In genomic region chr5:67024459-67025050, GRCm38 (mm10) we compare ENCODE assay signal across 12 mouse cellular contexts.
DNase-seq lines count a peak whose midpoint lies in the region; ATAC-seq and TF ChIP-seq lines count a peak whose summit lies in the region.
"Had no signal": no experiment of that assay in that cellular context is flagged by ENCODE, and none has a peak within 500 bp of the region (broad histone marks: within the 10 kb centered on the region; RNA-seq: fewer than 3 reads in every experiment).

No protein-coding gene starts in this region.

- ATAC-seq in heart, embryonic 11.5 days (replicated peaks; ENCODE audit: insufficient number of reproducible peaks, low FRiP score, low TSS enrichment): 0 out of 2 replicates have a peak, but pooled peaks have one; percentile 22
- no peak for ATAC-seq in midbrain, embryonic 11.5 days (ENCODE audit: low FRiP score)
- no peak for ATAC-seq in midbrain, embryonic 16.5 days
- no peak for ATAC-seq in stomach, postnatal 0 days (ENCODE audit: low FRiP score, low TSS enrichment)
- ATAC-seq: intestine, embryonic 16.5 days had no signal

- no peaks in the 10 kb centered on the region for H3K36me3 ChIP-seq in heart, embryonic 11.5 days (ENCODE audit: control insufficient read depth, insufficient read depth, low read length)
- H3K36me3 ChIP-seq in midbrain, embryonic 11.5 days (ENCODE audit: control insufficient read depth, insufficient read depth, low read length): no peaks in the 10 kb centered on the region
- peaks cover 11% of the 10 kb centered on the region; the same call in 1 of the 2 replicates for H3K36me3 ChIP-seq in midbrain, embryonic 16.5 days (ENCODE audit: control insufficient read depth, insufficient read depth, low read length)
- no peaks in the 10 kb centered on the region for H3K36me3 ChIP-seq in stomach, postnatal 0 days (ENCODE audit: control insufficient read depth, insufficient read depth, low read length)

- no peaks in the 10 kb centered on the region for H3K9me3 ChIP-seq in heart, embryonic 11.5 days (replicated peaks; ENCODE audit: control insufficient read depth, low read length)
- H3K9me3 ChIP-seq in midbrain, embryonic 11.5 days (ENCODE audit: control insufficient read depth, low read length): no peaks in the 10 kb centered on the region
- H3K9me3 ChIP-seq in midbrain, embryonic 16.5 days (replicated peaks; ENCODE audit: control insufficient read depth, low read length, poor library complexity, severe bottlenecking): no peaks in the 10 kb centered on the region
- H3K9me3 ChIP-seq in stomach, postnatal 0 days (ENCODE audit: control insufficient read depth, low read length): no peaks in the 10 kb centered on the region
- H3K9me3 ChIP-seq: embryonic facial prominence, embryonic 15.5 days had no signal

- TF ChIP-seq CTCF in stomach, postnatal 0 days (IDR thresholded peaks at IDR 0.05; ENCODE audit: low read depth): no peak

- no peaks in the 10 kb centered on the region for H3K27me3 ChIP-seq in heart, embryonic 11.5 days (ENCODE audit: control insufficient read depth, insufficient read depth, low read length)
- H3K27me3 ChIP-seq in midbrain, embryonic 11.5 days (ENCODE audit: control insufficient read depth, insufficient read depth, low read length): no peaks in the 10 kb centered on the region
- H3K27me3 ChIP-seq in midbrain, embryonic 16.5 days (ENCODE audit: control insufficient read depth, insufficient read depth, low read depth, low read length): no peaks in the 10 kb centered on the region
- H3K27me3 ChIP-seq in stomach, postnatal 0 days (ENCODE audit: control insufficient read depth, insufficient read depth, low read length): no peaks in the 10 kb centered on the region
- H3K27me3 ChIP-seq: CH12.LX; embryonic facial prominence, embryonic 15.5 days had no signal

- no peak for DNase-seq in heart, adult 8-10 months (ENCODE audit: low spot score)
- DNase-seq in midbrain, embryonic 11.5 days (ENCODE audit: low spot score, missing footprints): peak; percentile 65
- peak; percentile 54 to 60 for DNase-seq in cerebellum, postnatal 25 days
- peak; percentile 12 for DNase-seq in stomach, postnatal 0 days (ENCODE audit: low spot score)
- no peak for DNase-seq in ovary, postnatal 36 days (ENCODE audit: low spot score)
- DNase-seq in layer of hippocampus, postnatal 14 days (ENCODE audit: low spot score in 2 of 2): no peak
- DNase-seq: right cerebral cortex, postnatal 25 days had no signal

- no peak overlapping the region for H3K27ac ChIP-seq in heart, embryonic 11.5 days (ENCODE audit: low read depth, low read length)
- H3K27ac ChIP-seq in midbrain, embryonic 11.5 days (ENCODE audit: low read depth, low read length): no peak overlapping the region
- no peak overlapping the region for H3K27ac ChIP-seq in midbrain, embryonic 16.5 days (ENCODE audit: low read length)
- H3K27ac ChIP-seq in stomach, postnatal 0 days (replicated peaks): 0 out of 2 replicates have a peak overlapping the region, but pooled peaks have one; percentile 8
- H3K27ac ChIP-seq: embryonic facial prominence, embryonic 15.5 days had no signal

- no peaks in the 10 kb centered on the region; the same call in 1 of the 2 replicates for H3K4me1 ChIP-seq in heart, embryonic 11.5 days (ENCODE audit: control insufficient read depth, insufficient read depth, low read length)
- no peaks in the 10 kb centered on the region; the same call in 1 of the 2 replicates for H3K4me1 ChIP-seq in midbrain, embryonic 11.5 days (ENCODE audit: control insufficient read depth, insufficient read depth, low read length)
- peaks cover 5% of the 10 kb centered on the region; the same call in 1 of the 2 replicates for H3K4me1 ChIP-seq in midbrain, embryonic 16.5 days (ENCODE audit: control insufficient read depth, insufficient read depth, low read length)
- no peaks in the 10 kb centered on the region for H3K4me1 ChIP-seq in stomach, postnatal 0 days (replicated peaks; ENCODE audit: control insufficient read depth, insufficient read depth)
- H3K4me1 ChIP-seq: embryonic facial prominence, embryonic 15.5 days had no signal

- H3K4me3 ChIP-seq in heart, embryonic 11.5 days (ENCODE audit: low read depth, low read length): no peak overlapping the region
- H3K4me3 ChIP-seq in midbrain, embryonic 11.5 days (ENCODE audit: low read depth, low read length): no peak overlapping the region
- no peak overlapping the region for H3K4me3 ChIP-seq in midbrain, embryonic 16.5 days (ENCODE audit: low read depth, low read length)
- no peak overlapping the region for H3K4me3 ChIP-seq in stomach, postnatal 0 days (ENCODE audit: low read depth, low read length)
- H3K4me3 ChIP-seq: embryonic facial prominence, embryonic 15.5 days had no signal

- H3K9ac ChIP-seq in heart, embryonic 11.5 days (ENCODE audit: low read depth, low read length): no peak overlapping the region
- H3K9ac ChIP-seq in midbrain, embryonic 11.5 days (ENCODE audit: low read length): no peak overlapping the region
- H3K9ac ChIP-seq in midbrain, embryonic 16.5 days (ENCODE audit: low read depth, low read length): no peak overlapping the region
- no peak overlapping the region for H3K9ac ChIP-seq in stomach, postnatal 0 days (ENCODE audit: low read length)
- H3K9ac ChIP-seq: embryonic facial prominence, embryonic 15.5 days had no signal

- H3K4me2 ChIP-seq in heart, embryonic 11.5 days: no peak overlapping the region
- H3K4me2 ChIP-seq in midbrain, embryonic 11.5 days: no peak overlapping the region
- H3K4me2 ChIP-seq in midbrain, embryonic 16.5 days (ENCODE audit: low read length): no peak overlapping the region
- H3K4me2 ChIP-seq in stomach, postnatal 0 days (replicated peaks; ENCODE audit: low read depth): no peak overlapping the region
- H3K4me2 ChIP-seq: embryonic facial prominence, embryonic 15.5 days had no signal

- 57% methylated on average over 10 of the region's 10 CpGs for WGBS in heart, embryonic 11.5 days (ENCODE audit: insufficient replicate concordance)
- 86% methylated on average over 10 of the region's 10 CpGs for WGBS in midbrain, embryonic 11.5 days
- 81% methylated on average over 10 of the region's 10 CpGs for WGBS in midbrain, embryonic 16.5 days
- WGBS in stomach, postnatal 0 days: 60% methylated on average over 10 of the region's 10 CpGs

- no peak for TF ChIP-seq EP300 in stomach, postnatal 0 days (optimal IDR thresholded peaks at IDR 0.05)

Comparison
In these comparisons a context has a peak if more than half of its experiments do, and no peak if none do; other contexts are left out.
1. DNase-seq: peak in midbrain, embryonic 11.5 days (single experiment), cerebellum, postnatal 25 days (2 of 2) and stomach, postnatal 0 days (single experiment); none in heart, adult 8-10 months (single experiment), ovary, postnatal 36 days (single experiment) and layer of hippocampus, postnatal 14 days (0 of 2).